Mouse (Mus musculus): ENCODE measurements around the gene Ddah1. TPM values are rescaled to one million over a fixed set of nuclear protein-coding genes. Genes with fewer than 3 reads are reported as not detected.

Gene Ddah1
- polyA plus RNA-seq, 1 experiment from 2014 or later: 145 TPM

DNA sequence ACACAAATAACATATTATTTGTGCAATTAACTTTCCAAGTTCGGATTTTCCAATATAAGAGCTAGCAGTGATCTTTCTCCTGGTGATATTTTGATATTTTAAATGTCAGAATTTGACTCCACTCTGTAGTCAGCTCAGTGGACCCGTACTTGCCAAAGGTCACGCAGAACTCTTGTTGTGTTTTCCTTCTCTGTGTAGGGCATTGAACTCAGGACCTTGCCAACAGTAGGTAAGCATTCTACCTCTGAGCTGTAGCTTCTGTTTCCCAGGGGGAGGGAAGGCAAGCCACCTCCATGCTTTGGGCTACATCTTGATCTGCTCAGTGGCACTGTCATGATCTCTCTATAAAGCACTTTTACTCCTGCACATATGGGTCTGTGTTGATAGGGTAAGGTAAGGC is 2.1 kb downstream of the Ddah1 start:
- Histone ChIP-seq H3K4me2 (ENCODE audit: low read length) (peak overlapping the region; percentile 98), H3K9ac (replicated peaks; ENCODE audit: low read depth, low read length) (no peak overlapping the region), H3K36me3 (ENCODE audit: control insufficient read depth, insufficient read depth) (no peaks in the 10 kb centered on the region), H3K27ac (ENCODE audit: low read length) (no peak overlapping the region), H3K4me1 (replicated peaks; ENCODE audit: control insufficient read depth, insufficient read depth, low read length) (peaks cover 28% of the 10 kb centered on the region), H3K4me3 (replicated peaks; ENCODE audit: low read length) (no peak overlapping the region), H3K9me3 (ENCODE audit: control insufficient read depth, low read length) (no peaks in the 10 kb centered on the region), H3K27me3 (replicated peaks; ENCODE audit: control insufficient read depth, insufficient read depth, low read length) (no peaks in the 10 kb centered on the region)
- ATAC-seq: no peak
- 89% methylated on average over 3 of the region's 3 CpGs for WGBS

DNA sequence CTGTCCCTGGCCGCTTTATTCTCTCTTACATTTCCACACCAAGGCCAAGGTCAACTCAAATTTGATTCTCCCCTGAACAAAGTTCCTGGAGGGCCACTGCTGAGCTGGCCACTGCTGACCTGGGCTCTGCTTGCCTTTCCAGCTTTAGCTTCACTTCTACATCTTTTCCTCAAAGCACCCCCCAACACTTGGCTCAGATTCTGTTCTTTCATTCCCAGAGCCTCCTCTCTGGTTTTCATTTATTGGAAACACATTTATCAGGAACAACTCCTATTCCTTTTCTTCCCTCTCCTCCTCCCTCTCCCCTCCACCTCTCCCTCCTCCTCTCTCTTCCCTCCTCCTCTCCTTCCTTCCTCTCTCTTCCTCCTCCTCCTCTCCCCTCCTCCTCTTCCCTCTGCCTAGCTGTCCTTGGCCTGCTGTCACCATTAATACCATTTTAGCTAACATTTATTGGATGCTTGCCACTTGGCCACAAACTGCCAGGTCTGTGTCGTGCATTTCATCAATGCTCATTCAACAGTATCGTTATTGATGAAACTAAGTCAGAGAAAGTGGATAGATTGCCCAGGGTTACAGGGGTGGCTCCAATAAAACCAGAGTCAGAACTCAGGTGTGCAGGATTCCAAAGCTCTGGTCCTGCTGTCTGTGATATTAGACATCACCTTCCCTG is 3.2 kb downstream of the Ddah1 start:
- Histone ChIP-seq H3K36me3 (ENCODE audit: control insufficient read depth, insufficient read depth) (no peaks in the 10 kb centered on the region), H3K4me2 (ENCODE audit: low read length) (no peak overlapping the region), H3K4me1 (replicated peaks; ENCODE audit: control insufficient read depth, insufficient read depth, low read length) (peaks cover 32% of the 10 kb centered on the region), H3K27me3 (replicated peaks; ENCODE audit: control insufficient read depth, insufficient read depth, low read length) (no peaks in the 10 kb centered on the region), H3K9ac (replicated peaks; ENCODE audit: low read depth, low read length) (no peak overlapping the region), H3K27ac (ENCODE audit: low read length) (no peak overlapping the region), H3K9me3 (ENCODE audit: control insufficient read depth, low read length) (no peaks in the 10 kb centered on the region), H3K4me3 (replicated peaks; ENCODE audit: low read length) (no peak overlapping the region)
- 38% methylated on average over 3 of the region's 3 CpGs for WGBS
- ATAC-seq: no peak

DNA sequence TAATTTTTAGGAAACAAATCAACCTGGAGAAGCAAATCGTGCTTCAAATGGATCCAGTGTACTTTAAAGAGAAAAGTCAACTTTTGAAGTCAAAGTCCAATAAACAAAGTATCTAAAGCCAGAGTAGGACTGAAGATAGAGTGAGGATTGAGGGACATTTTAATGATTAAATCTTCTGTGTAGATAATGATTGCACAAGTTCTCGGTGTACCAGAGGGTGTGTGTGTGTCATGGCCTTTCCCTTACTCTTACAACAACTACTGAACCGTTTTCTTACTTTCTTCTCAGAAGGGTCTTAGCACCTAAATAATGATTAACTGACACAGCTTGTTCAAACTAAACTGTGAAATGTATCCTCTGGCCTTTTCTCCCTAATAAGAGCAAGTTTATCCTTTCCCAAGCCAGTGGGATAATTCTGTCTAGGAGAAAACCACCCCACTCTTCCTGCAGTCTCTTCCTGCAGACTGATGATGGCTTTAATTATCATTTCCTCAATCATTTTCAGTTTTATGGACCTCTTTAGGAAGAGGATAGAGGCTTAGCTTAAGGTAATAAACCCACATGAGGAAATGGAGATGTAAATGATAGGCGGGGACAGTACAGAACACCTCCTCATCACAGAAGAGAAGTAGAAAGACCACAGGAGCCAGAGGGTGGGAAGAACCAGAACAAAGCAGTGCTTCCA is 4.6 kb downstream of the Ddah1 start:
- Histone ChIP-seq H3K27me3 (replicated peaks; ENCODE audit: control insufficient read depth, insufficient read depth, low read length) (no peaks in the 10 kb centered on the region), H3K27ac (ENCODE audit: low read length) (no peak overlapping the region), H3K36me3 (ENCODE audit: control insufficient read depth, insufficient read depth) (no peaks in the 10 kb centered on the region), H3K9me3 (ENCODE audit: control insufficient read depth, low read length) (no peaks in the 10 kb centered on the region), H3K4me3 (replicated peaks; ENCODE audit: low read length) (no peak overlapping the region), H3K4me2 (ENCODE audit: low read length) (no peak overlapping the region), H3K4me1 (replicated peaks; ENCODE audit: control insufficient read depth, insufficient read depth, low read length) (peaks cover 31% of the 10 kb centered on the region), H3K9ac (replicated peaks; ENCODE audit: low read depth, low read length) (no peak overlapping the region)
- 87% methylated on average over 4 of the region's 4 CpGs for WGBS
- ATAC-seq: no peak

DNA sequence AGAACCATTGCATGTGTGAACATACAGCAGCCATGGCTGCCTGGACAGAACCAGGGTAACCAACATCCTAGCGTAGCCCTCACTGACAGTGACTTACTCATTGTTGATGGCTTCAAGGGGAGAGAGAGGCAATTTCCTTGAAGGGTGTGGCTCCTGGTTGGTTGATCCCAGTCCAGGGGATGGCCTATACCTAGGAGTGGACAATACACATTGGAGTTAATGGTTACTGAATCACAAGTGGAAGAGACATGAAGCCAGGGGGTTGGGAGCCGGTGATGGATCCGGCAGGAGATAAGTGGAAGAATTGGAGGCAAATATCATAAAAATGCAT is 5.1 kb downstream of the Ddah1 start:
- WGBS: 97% methylated on average over 3 of the region's 3 CpGs
- Histone ChIP-seq H3K4me3 (replicated peaks; ENCODE audit: low read length) (no peak overlapping the region), H3K9me3 (ENCODE audit: control insufficient read depth, low read length) (no peaks in the 10 kb centered on the region), H3K9ac (replicated peaks; ENCODE audit: low read depth, low read length) (no peak overlapping the region), H3K4me2 (ENCODE audit: low read length) (no peak overlapping the region), H3K27ac (ENCODE audit: low read length) (no peak overlapping the region), H3K27me3 (replicated peaks; ENCODE audit: control insufficient read depth, insufficient read depth, low read length) (no peaks in the 10 kb centered on the region), H3K36me3 (ENCODE audit: control insufficient read depth, insufficient read depth) (no peaks in the 10 kb centered on the region), H3K4me1 (replicated peaks; ENCODE audit: control insufficient read depth, insufficient read depth, low read length) (peaks cover 27% of the 10 kb centered on the region)
- ATAC-seq: no peak

DNA sequence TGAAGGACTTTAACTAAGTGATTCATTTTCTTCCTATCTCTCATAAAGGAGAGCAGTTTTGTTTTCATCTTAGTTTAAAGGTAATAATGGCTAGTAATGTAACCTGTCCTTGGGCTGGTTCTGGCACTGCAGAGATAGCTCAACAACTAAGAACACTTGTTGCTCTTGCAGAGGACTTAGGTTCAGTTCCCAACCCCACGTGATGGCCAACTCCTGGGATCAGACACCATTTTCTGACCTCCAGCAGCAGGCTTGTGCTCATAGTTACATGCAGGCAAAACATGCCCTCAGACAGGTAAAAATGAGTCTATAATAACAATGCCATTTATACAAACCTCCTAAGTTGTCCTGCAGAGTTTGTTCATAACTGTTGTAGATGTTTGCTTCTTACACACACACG is 5.9 kb downstream of the Ddah1 start:
- Histone ChIP-seq H3K9me3 (ENCODE audit: control insufficient read depth, low read length) (no peaks in the 10 kb centered on the region), H3K27ac (ENCODE audit: low read length) (no peak overlapping the region), H3K27me3 (replicated peaks; ENCODE audit: control insufficient read depth, insufficient read depth, low read length) (no peaks in the 10 kb centered on the region), H3K4me3 (replicated peaks; ENCODE audit: low read length) (no peak overlapping the region), H3K4me1 (replicated peaks; ENCODE audit: control insufficient read depth, insufficient read depth, low read length) (peaks cover 21% of the 10 kb centered on the region), H3K36me3 (ENCODE audit: control insufficient read depth, insufficient read depth) (no peaks in the 10 kb centered on the region), H3K4me2 (ENCODE audit: low read length) (no peak overlapping the region), H3K9ac (replicated peaks; ENCODE audit: low read depth, low read length) (no peak overlapping the region)
- ATAC-seq: no peak
- whole genome bisulfite sequencing: 80% methylated on average over 2 of the region's 2 CpGs

DNA sequence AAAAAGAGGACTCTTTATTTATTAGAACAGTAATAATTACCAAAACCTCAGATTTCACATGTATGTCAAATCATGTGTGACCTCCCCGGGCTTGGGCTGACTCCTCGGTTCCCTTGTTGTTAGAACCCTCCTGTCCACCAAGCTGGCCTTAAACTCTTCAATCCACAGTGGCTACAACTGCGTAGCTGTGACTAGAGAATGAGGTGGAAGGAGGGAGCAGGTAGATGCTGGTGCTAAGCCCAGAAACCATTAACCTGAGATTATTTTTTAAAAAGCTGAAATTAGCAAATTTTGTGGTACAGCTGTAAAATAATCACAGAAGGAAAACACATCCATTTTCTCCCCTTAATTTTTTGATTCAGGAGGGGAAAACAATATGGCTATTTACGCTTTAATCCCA is 10.0 kb downstream of the Ddah1 start:
- Histone ChIP-seq H3K27me3 (replicated peaks; ENCODE audit: control insufficient read depth, insufficient read depth, low read length) (no peaks in the 10 kb centered on the region), H3K36me3 (ENCODE audit: control insufficient read depth, insufficient read depth) (no peaks in the 10 kb centered on the region), H3K4me2 (ENCODE audit: low read length) (no peak overlapping the region), H3K27ac (ENCODE audit: low read length) (no peak overlapping the region), H3K9ac (replicated peaks; ENCODE audit: low read depth, low read length) (no peak overlapping the region), H3K4me3 (replicated peaks; ENCODE audit: low read length) (no peak overlapping the region), H3K9me3 (ENCODE audit: control insufficient read depth, low read length) (no peaks in the 10 kb centered on the region), H3K4me1 (replicated peaks; ENCODE audit: control insufficient read depth, insufficient read depth, low read length) (peaks cover 4% of the 10 kb centered on the region; the same call in 1 of the 2 replicates)
- WGBS: 96% methylated on average over 4 of the region's 4 CpGs
- no peak for ATAC-seq

DNA sequence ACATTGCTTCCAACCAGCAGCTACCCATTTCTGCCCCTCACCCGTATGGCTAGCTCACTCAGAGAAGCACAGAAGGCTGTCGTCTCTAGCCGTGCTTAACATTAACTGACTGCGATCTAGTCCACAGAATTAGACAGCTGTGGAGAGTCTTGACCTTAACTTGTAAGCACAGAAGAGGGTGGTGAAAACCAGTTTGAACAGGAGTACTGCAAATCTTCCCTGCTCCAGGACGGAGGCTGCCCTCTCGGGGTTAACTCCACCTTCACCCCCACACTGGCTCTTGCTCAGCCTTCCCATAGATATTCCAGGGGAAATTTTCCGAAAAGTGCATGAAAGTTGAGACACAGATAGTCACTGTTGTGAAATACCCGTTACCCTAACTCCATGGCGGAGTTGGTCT is 14.9 kb downstream of the Ddah1 start:
- 92% methylated on average over 9 of the region's 9 CpGs for WGBS
- H3K36me3 ChIP-seq (ENCODE audit: control insufficient read depth, insufficient read depth): no peaks in the 10 kb centered on the region
- no peaks in the 10 kb centered on the region for H3K27me3 ChIP-seq (replicated peaks; ENCODE audit: control insufficient read depth, insufficient read depth, low read length)
- ATAC-seq: no peak
- H3K4me2 ChIP-seq (ENCODE audit: low read length): no peak overlapping the region
- no peak overlapping the region for H3K27ac ChIP-seq (ENCODE audit: low read length)
- no peak overlapping the region for H3K4me3 ChIP-seq (replicated peaks; ENCODE audit: low read length)
- H3K9me3 ChIP-seq (ENCODE audit: control insufficient read depth, low read length): no peaks in the 10 kb centered on the region
- no peaks in the 10 kb centered on the region; the same call in 1 of the 2 replicates for H3K4me1 ChIP-seq (replicated peaks; ENCODE audit: control insufficient read depth, insufficient read depth, low read length)
- no peak overlapping the region for H3K9ac ChIP-seq (replicated peaks; ENCODE audit: low read depth, low read length)

DNA sequence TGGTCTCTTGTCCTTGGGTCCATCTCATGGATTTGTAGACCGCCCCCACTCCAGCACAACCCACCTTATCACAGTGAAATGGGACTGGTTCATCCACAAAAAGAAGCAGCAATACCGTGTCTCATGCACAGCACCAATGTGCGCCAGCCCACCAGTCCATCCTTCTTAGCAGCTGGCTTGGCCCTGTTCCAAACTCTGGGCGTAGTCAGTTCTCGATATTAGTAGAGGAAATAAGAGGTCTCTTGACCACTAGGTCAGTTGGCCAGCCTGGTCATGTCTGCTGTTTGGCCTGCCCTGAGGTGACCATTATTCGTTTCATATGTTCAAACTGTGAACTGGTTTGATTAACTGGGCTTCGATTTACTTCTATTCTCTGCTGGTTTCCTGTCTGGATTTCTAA is 15.9 kb downstream of the Ddah1 start:
- no peak for ATAC-seq
- 89% methylated on average over 7 of the region's 7 CpGs for WGBS
- Histone ChIP-seq H3K36me3 (ENCODE audit: control insufficient read depth, insufficient read depth) (no peaks in the 10 kb centered on the region), H3K9me3 (ENCODE audit: control insufficient read depth, low read length) (no peaks in the 10 kb centered on the region), H3K4me1 (replicated peaks; ENCODE audit: control insufficient read depth, insufficient read depth, low read length) (peaks cover 7% of the 10 kb centered on the region), H3K27ac (ENCODE audit: low read length) (no peak overlapping the region), H3K9ac (replicated peaks; ENCODE audit: low read depth, low read length) (no peak overlapping the region), H3K27me3 (replicated peaks; ENCODE audit: control insufficient read depth, insufficient read depth, low read length) (no peaks in the 10 kb centered on the region), H3K4me3 (replicated peaks; ENCODE audit: low read length) (no peak overlapping the region), H3K4me2 (ENCODE audit: low read length) (no peak overlapping the region)

DNA sequence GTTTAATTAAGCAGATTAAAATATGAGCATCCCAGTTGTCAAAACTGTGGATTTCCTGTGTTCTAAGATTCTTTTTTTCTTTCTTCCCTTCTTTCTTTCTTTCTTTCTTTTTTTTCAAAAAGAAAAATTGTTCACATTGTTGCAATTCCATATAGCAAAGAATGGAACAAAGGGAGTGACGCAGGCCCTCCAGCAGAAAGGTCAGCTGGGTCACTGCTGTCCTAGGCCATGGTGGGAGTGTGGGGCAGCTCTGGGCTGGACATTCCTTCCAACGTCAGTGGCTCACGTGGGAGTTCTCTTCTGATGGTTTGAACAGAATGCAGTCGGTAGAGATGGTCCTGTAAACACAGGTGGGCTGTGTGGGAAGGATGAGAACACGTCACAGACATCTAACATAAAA is 16.8 kb downstream of the Ddah1 start:
- 52% methylated on average over 5 of the region's 5 CpGs for WGBS
- no peaks in the 10 kb centered on the region for H3K9me3 ChIP-seq (ENCODE audit: control insufficient read depth, low read length)
- H3K27me3 ChIP-seq (replicated peaks; ENCODE audit: control insufficient read depth, insufficient read depth, low read length): no peaks in the 10 kb centered on the region
- H3K4me2 ChIP-seq (ENCODE audit: low read length): no peak overlapping the region
- no peak for ATAC-seq
- no peak overlapping the region for H3K27ac ChIP-seq (ENCODE audit: low read length)
- no peak overlapping the region for H3K9ac ChIP-seq (replicated peaks; ENCODE audit: low read depth, low read length)
- peaks cover 7% of the 10 kb centered on the region for H3K4me1 ChIP-seq (replicated peaks; ENCODE audit: control insufficient read depth, insufficient read depth, low read length)
- no peak overlapping the region for H3K4me3 ChIP-seq (replicated peaks; ENCODE audit: low read length)
- H3K36me3 ChIP-seq (ENCODE audit: control insufficient read depth, insufficient read depth): no peaks in the 10 kb centered on the region

Measured in forebrain, embryonic 16.5 days (tissue).